Mouse (Mus musculus) forebrain, embryonic 11.5 days (tissue): ENCODE data around the gene March9. TPM values are rescaled to one million over a fixed set of nuclear protein-coding genes. Genes with fewer than 3 reads are reported as not detected.
"Not testable (repeated sequence)": the region's sequence is repeated elsewhere in the genome, so short reads cannot be mapped to it uniquely, and the experiment has no call there.

Experiments used
- ATAC-seq: fragments of 200-750 bp; cut with Nextera tagmentation; replicated peaks from 2 replicates; pipeline ENCODE4 v1.8.0; 2017; ENCODE audit warnings: moderate TSS enrichment; ENCODE audit not compliant: low FRiP score
- DNase-seq: peaks from one replicate; pipeline ENCODE4 v3.0.0-alpha.2; 2017; ENCODE audit warnings: low spot score
- H3K27ac ChIP-seq: fragments of 300-500 bp; sonication (generic); 2 replicates; pipeline ENCODE4 v1.5.1; 2014; ENCODE audit warnings: low read depth, low read length
- H3K27me3 ChIP-seq: fragments of 300-500 bp; sonication (generic); 2 replicates; pipeline ENCODE4 v1.6.1; 2014; ENCODE audit warnings: mild to moderate bottlenecking, low read length, mixed read lengths; ENCODE audit not compliant: control insufficient read depth, insufficient read depth
- H3K36me3 ChIP-seq: fragments of 300-500 bp; sonication (generic); 2 replicates; pipeline ENCODE4 v1.6.1; 2014; ENCODE audit warnings: mild to moderate bottlenecking, low read length, moderate library complexity, mixed read lengths; ENCODE audit not compliant: control insufficient read depth, insufficient read depth
- H3K4me1 ChIP-seq: fragments of 300-500 bp; sonication (generic); replicated peaks from 2 replicates; pipeline ENCODE4 v1.6.1; 2014; ENCODE audit warnings: low read length, mixed read lengths; ENCODE audit not compliant: control insufficient read depth, insufficient read depth
- H3K4me2 ChIP-seq: fragments of 300-500 bp; sonication (generic); 2 replicates; pipeline ENCODE4 v1.6.1; 2014; ENCODE audit warnings: low read depth, mild to moderate bottlenecking, low read length, moderate library complexity, mixed read lengths; ENCODE audit not compliant: severe bottlenecking
- H3K4me3 ChIP-seq: fragments of 300-500 bp; sonication (generic); 2 replicates; pipeline ENCODE4 v1.5.1; 2014; ENCODE audit warnings: low read depth, low read length
- H3K9ac ChIP-seq: fragments of 300-500 bp; sonication (generic); 2 replicates; pipeline ENCODE4 v1.6.1; 2014; ENCODE audit warnings: low read length
- H3K9me3 ChIP-seq: fragments of 300-500 bp; sonication (generic); 2 replicates; pipeline ENCODE4 v1.6.1; 2016; ENCODE audit warnings: low read length, mixed read lengths; ENCODE audit not compliant: control insufficient read depth
- WGBS: fragments of 180-500 bp; shearing (Covaris S2); extraction: QIAGEN DNeasy Blood & Tissue Kit; methylation state at CpG from one replicate; pipeline ENCODE4 v1.1.7; 2014; 5-methylcytosine and 5-hydroxymethylcytosine counted together
- polyA plus RNA-seq: library from polyadenylated mRNA; unstranded; fragments of >200 nt; fragmentation: Nextera tagmentation; extraction: Ambion mirVana; gene quantifications from 2 replicates; pipeline ENCODE4 v1.2.1, GENCODE M21; 2014

The March9 gene
- polyA plus RNA-seq, 1 experiment from 2014 or later = 2.7 TPM

GRCm38 (mm10) chr10:127062101-127062500, 2.1 kb upstream of the March9 start:
- H3K27ac ChIP-seq, H3K4me1 ChIP-seq, H3K9me3 ChIP-seq, H3K4me3 ChIP-seq, DNase-seq, H3K9ac ChIP-seq, H3K27me3 ChIP-seq, ATAC-seq, H3K4me2 ChIP-seq: not testable (repeated sequence)
- 87% methylated on average over 4 of the region's 4 CpGs for WGBS
- H3K36me3 ChIP-seq = peaks cover 22% of the 10 kb centered on the region

GRCm38 (mm10) chr10:127061513-127061912, 1.5 kb upstream of the March9 start:
- no peaks in the 10 kb centered on the region for H3K27me3 ChIP-seq
- DNase-seq (no peak), ATAC-seq (no peak)
- WGBS = 76% methylated on average over 2 of the region's 2 CpGs
- no peaks in the 10 kb centered on the region for H3K9me3 ChIP-seq
- H3K4me3 ChIP-seq = no peak overlapping the region
- H3K4me1 ChIP-seq = peaks cover 6% of the 10 kb centered on the region; the same call in 1 of the 2 replicates
- H3K36me3 ChIP-seq = peaks cover 17% of the 10 kb centered on the region
- H3K4me2 ChIP-seq = no peak overlapping the region
- no peak overlapping the region for H3K27ac ChIP-seq
- H3K9ac ChIP-seq = no peak overlapping the region

GRCm38 (mm10) chr10:127061085-127061484, 1.1 kb upstream of the March9 start:
- H3K4me1 ChIP-seq = peaks cover 6% of the 10 kb centered on the region; the same call in 1 of the 2 replicates

GRCm38 (mm10) chr10:127059174-127059967, 613 bp downstream of the March9 start:
- 0 out of 2 replicates have a peak, but pooled peaks have one; percentile 8 for ATAC-seq

More at GRCm38 (mm10) chr10:127061085-127061484, 1.1 kb upstream of the March9 start:
- Histone ChIP-seq H3K36me3 (peaks cover 18% of the 10 kb centered on the region), H3K9ac (peak overlapping the region; percentile 95), H3K4me3 (peak overlapping the region; percentile 96), H3K27me3 (no peaks in the 10 kb centered on the region), H3K9me3 (no peaks in the 10 kb centered on the region), H3K27ac (peak overlapping the region; percentile 87), H3K4me2 (peak overlapping the region; percentile 97)
- DNase-seq = no peak
- ATAC-seq = no peak
- 16% methylated on average over 5 of the region's 5 CpGs for WGBS

GRCm38 (mm10) chr10:127058708-127059107, 1.3 kb downstream of the March9 start:
- H3K9ac ChIP-seq = peak overlapping the region; percentile 95
- H3K4me1 ChIP-seq = peaks cover 6% of the 10 kb centered on the region; the same call in 1 of the 2 replicates
- no peaks in the 10 kb centered on the region for H3K27me3 ChIP-seq
- peak overlapping the region; percentile 97 for H3K4me2 ChIP-seq
- no peaks in the 10 kb centered on the region for H3K9me3 ChIP-seq
- H3K36me3 ChIP-seq = peaks cover 5% of the 10 kb centered on the region; the same call in 1 of the 2 replicates
- peak overlapping the region; percentile 96 for H3K4me3 ChIP-seq
- WGBS = 5% methylated on average over 8 of the region's 8 CpGs
- DNase-seq = no peak
- H3K27ac ChIP-seq = no peak overlapping the region
- no peak for ATAC-seq

More at GRCm38 (mm10) chr10:127059174-127059967, 613 bp downstream of the March9 start:
- WGBS = under 1% methylated on average over 60 of the region's 92 CpGs
- peak overlapping the region; percentile 97 for H3K4me2 ChIP-seq
- H3K36me3 ChIP-seq = peaks cover 5% of the 10 kb centered on the region; the same call in 1 of the 2 replicates
- no peaks in the 10 kb centered on the region for H3K27me3 ChIP-seq
- peak; percentile 79 for DNase-seq
- H3K4me1 ChIP-seq = peaks cover 6% of the 10 kb centered on the region; the same call in 1 of the 2 replicates
- no peaks in the 10 kb centered on the region for H3K9me3 ChIP-seq
- peak overlapping the region; percentile 95 for H3K9ac ChIP-seq
- peak overlapping the region; percentile 87 for H3K27ac ChIP-seq
- H3K4me3 ChIP-seq = peak overlapping the region; percentile 96

GRCm38 (mm10) chr10:127058161-127058560, 1.8 kb downstream of the March9 start:
- peak overlapping the region; percentile 96 for H3K4me3 ChIP-seq
- H3K27ac ChIP-seq = no peak overlapping the region
- H3K36me3 ChIP-seq = peaks cover 5% of the 10 kb centered on the region; the same call in 1 of the 2 replicates
- H3K9me3 ChIP-seq = no peaks in the 10 kb centered on the region
- peak overlapping the region; percentile 97 for H3K4me2 ChIP-seq
- ATAC-seq (peak; percentile 39; the same call in 1 of the 2 replicates), DNase-seq (peak; percentile 92)
- H3K27me3 ChIP-seq = no peaks in the 10 kb centered on the region
- 2% methylated on average over 9 of the region's 9 CpGs for WGBS
- peaks cover 6% of the 10 kb centered on the region; the same call in 1 of the 2 replicates for H3K4me1 ChIP-seq
- peak overlapping the region; percentile 95; the same call in 1 of the 2 replicates for H3K9ac ChIP-seq

- peaks cover 5% of the 10 kb centered on the region; the same call in 1 of the 2 replicates for H3K36me3 ChIP-seq
- ATAC-seq = no peak
- no peak overlapping the region for H3K9ac ChIP-seq
- H3K4me2 ChIP-seq = no peak overlapping the region
- no peaks in the 10 kb centered on the region for H3K9me3 ChIP-seq
- 92% methylated on average over 20 of the region's 20 CpGs for WGBS
- H3K27ac ChIP-seq = no peak overlapping the region
- no peaks in the 10 kb centered on the region for H3K27me3 ChIP-seq
- DNase-seq = no peak
- no peak overlapping the region for H3K4me3 ChIP-seq
- peaks cover 6% of the 10 kb centered on the region; the same call in 1 of the 2 replicates for H3K4me1 ChIP-seq
Observed at GRCm38 (mm10) chr10:127056490-127056889, 3.5 kb downstream of the March9 start.

- no peak for DNase-seq
- no peak for ATAC-seq
- H3K36me3 ChIP-seq = peaks cover 5% of the 10 kb centered on the region; the same call in 1 of the 2 replicates
- WGBS = 94% methylated on average over 8 of the region's 8 CpGs
- H3K4me2 ChIP-seq = no peak overlapping the region
- H3K27me3 ChIP-seq = peaks cover 7% of the 10 kb centered on the region
- no peaks in the 10 kb centered on the region; the same call in 1 of the 2 replicates for H3K4me1 ChIP-seq
- H3K9me3 ChIP-seq = no peaks in the 10 kb centered on the region
- no peak overlapping the region for H3K27ac ChIP-seq
- H3K4me3 ChIP-seq = no peak overlapping the region
- H3K9ac ChIP-seq = no peak overlapping the region
Observed at GRCm38 (mm10) chr10:127055406-127055805, 4.6 kb downstream of the March9 start.
